Mouse (Mus musculus): ENCODE measurements around the gene Fbxw24.
"Not testable (repeated sequence)": the region's sequence is repeated elsewhere in the genome, so short reads cannot be mapped to it uniquely, and the experiment has no call there.

GRCm38 (mm10) chr9:109602128-109602527, 23.7 kb downstream of the Fbxw24 start:
- TF ChIP-seq CTCF (IDR thresholded peaks at IDR 0.05; ENCODE audit: control insufficient read depth, insufficient read depth, insufficient read length); FOSL1 (IDR thresholded peaks at IDR 0.05; ENCODE audit: insufficient read depth, low read length, poor library complexity, severe bottlenecking): not testable (repeated sequence)

All from C2C12 (cell line).